Mouse (Mus musculus): ENCODE results near the gene Ccdc88c. TPM values are rescaled to one million over a fixed set of nuclear protein-coding genes. Genes with fewer than 3 reads are reported as not detected.
"Not testable (repeated sequence)": the region's sequence is repeated elsewhere in the genome, so short reads cannot be mapped to it uniquely, and the experiment has no call there.

Gene Ccdc88c
- total RNA-seq, 2 experiments from 2014 or later: 26.7 to 40.1 TPM

DNA sequence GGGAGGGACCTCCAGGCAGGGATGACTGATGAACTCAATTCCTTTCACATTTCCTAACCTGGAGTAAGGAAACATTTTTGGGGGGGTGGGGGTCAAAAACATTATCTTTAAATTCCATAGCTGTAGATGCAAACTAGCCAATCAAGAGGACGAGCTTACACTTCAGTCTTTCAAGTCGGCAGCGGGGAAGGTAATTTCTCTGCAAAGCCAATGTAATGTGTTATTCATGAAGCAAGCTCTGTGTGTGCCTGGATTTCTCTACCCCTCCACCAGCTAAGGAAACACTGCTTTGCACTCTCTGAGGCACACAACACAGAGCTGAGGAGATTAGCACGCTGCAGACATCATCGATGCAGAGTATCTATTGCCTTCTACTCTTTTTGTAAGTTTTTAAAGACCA lies 9.8 kb downstream of the Ccdc88c start:
- no peak for DNase-seq (ENCODE audit: extremely low spot score in 1 of 2, low spot score in 1 of 2)

DNA sequence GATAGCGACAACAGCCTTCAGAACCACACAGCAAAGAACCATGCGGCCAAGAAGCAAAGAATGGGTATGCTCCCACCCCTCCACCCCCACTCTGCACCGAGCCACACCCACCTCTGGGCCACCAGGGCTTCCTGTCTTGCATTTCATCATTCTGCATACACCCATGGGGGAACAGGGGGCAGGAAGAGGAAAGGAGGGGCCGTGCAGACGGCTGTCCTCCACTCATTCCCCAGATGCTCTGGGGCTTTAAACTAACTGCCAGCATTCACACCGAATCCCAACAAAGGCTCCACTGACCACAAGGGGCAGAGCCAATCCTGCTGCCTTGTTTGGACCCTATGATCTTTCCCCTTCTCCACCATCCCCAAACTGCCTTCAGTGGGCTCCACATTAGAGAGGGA lies 10.9 kb downstream of the Ccdc88c start:
- no peak for DNase-seq (ENCODE audit: extremely low spot score in 1 of 2, low spot score in 1 of 2)

DNA sequence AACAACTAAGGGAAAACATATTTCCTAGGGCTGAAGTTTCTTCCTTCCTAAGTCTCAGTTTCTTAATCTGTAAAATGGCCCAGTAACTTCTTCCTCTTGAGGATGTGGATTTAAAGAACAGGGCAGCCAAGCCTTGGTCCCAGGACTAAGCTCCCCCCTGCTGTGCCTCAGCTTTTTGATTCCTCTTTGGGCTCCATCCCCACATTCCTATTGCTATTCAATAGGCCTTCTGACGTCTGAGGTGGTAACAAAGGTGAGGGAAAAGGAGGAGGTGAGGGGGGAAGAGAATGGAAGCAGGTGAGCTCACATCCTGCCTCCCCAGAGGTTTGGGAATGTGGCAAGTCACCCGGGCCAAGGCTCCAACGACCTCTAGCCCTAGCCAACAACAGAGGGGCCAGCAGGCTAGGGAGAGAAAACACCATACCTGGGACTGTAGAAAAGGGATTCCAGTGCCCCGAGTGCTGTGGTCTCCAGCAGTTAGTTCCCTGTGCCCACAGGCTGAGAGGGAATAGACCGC lies 12.4 kb downstream of the Ccdc88c start:
- no peak for DNase-seq (ENCODE audit: extremely low spot score in 1 of 2, low spot score in 1 of 2)

DNA sequence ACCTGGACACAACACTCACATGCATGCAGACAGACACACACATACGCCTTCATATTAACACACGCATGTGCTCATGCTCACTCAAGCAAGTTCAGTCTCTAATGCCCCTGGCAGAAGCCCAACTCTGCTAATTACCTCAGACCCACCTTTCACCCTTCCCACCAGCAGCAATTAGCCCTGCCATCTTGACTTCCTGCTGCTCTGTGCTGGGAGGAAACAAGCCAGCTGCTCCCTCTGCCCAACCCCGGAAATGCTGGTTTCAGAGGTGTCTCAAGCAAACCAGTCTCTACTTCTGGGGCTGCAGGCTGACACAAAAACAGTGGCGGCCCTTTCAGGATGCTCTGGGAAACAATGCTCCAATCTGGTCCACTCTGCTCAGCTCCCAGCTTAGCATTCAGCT lies 12.9 kb downstream of the Ccdc88c start:
- no peak for DNase-seq (ENCODE audit: extremely low spot score in 1 of 2, low spot score in 1 of 2)

DNA sequence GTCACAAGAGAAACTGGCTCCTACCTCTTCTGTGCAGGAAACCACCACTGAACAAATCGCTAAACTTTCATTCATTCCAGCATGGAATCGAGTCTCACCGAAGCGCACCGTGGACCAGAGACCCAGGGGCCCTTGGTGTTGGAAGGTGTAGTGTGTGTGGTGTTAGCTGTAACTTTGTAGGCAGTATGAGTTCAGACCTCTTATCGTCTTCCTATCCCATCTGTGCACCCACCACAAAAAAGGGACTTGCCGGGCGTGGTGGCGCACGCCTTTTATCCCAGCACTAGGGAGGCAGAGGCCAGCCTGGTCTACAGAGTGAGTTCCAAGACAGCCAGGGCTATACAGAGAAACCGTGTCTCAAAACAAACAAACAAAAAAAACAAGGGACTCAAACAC lies 13.7 kb downstream of the Ccdc88c start:
- no peak for DNase-seq (ENCODE audit: extremely low spot score in 1 of 2, low spot score in 1 of 2)

DNA sequence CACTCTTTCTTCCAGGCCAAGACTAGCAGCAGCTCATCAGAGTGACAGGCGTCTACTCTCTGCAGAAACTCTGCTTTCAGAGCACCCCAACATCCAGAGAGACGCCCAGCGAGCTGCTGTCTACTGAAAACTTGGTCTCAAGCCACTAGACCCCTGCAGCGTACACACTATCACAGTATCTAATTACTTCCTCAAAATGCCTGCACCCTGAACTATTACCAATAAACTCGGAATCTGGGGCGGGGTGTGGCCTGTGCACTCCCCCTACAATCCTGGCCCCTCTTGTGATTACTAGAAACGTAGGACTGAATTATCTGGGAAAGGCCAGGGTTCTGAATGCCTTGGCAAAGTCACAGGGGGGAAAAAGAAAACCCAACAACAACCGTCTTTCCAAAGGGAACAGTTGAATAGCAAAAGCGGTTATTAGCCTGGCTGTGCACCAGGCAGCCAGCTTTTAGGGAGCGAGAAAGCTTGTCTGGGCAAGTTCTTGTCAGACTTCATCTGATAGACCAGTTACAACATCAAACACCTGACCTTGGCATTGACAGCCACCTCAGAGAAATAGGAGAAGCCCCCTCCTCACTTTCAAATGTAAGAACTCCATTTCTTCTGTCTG lies 14.2 kb downstream of the Ccdc88c start:
- DNase-seq (ENCODE audit: extremely low spot score in 1 of 2, low spot score in 1 of 2): no peak

DNA sequence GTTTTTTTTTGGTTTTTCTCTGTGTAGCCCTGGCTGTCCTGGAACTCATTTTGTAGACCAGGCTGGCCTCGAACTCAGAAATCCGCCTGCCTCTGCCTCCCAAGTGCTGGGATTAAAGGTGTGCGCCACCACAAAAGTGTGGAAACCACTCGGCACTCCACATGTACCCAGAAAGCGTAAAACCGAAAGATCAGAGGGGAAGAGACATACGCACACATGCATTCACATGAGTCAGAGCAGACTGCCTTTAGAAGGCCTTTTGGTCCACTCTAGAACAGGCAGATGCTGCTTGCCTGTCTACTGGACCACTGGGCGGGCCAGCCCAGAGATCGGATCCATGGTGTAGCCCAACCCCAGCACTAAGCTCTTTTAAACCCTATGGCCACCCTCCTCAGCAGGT lies 15.2 kb downstream of the Ccdc88c start:
- not testable (repeated sequence) for DNase-seq (ENCODE audit: extremely low spot score in 1 of 2, low spot score in 1 of 2)

DNA sequence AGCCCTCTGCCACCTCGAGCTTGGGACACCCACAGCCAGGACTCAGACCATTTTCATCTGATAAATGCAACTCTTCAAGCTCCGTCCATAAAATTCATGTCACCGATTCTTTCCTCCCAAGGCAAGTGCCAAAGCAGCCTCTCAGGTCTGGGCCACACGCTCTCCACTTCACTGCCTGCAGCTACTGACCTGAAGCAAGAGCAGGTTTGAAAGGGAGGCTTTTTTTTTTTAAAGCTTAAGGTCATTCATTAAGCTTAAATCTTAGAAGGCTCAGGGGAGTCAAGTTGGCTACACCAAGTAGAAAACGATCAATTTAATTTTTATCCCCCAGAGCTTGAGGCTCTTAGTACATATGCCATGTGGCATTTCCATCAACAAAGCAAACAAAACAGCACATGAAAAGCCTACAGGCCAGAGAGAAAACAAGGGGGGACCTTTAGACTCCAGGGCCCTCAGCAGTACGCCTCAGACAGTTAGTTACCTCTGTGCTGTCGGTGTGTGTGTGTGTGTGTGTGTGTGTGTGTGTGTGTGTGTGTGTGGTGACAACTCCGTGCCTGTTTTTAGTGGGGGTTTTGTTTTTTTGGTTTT lies 15.7 kb downstream of the Ccdc88c start:
- no peak for DNase-seq (ENCODE audit: extremely low spot score in 1 of 2, low spot score in 1 of 2)

DNA sequence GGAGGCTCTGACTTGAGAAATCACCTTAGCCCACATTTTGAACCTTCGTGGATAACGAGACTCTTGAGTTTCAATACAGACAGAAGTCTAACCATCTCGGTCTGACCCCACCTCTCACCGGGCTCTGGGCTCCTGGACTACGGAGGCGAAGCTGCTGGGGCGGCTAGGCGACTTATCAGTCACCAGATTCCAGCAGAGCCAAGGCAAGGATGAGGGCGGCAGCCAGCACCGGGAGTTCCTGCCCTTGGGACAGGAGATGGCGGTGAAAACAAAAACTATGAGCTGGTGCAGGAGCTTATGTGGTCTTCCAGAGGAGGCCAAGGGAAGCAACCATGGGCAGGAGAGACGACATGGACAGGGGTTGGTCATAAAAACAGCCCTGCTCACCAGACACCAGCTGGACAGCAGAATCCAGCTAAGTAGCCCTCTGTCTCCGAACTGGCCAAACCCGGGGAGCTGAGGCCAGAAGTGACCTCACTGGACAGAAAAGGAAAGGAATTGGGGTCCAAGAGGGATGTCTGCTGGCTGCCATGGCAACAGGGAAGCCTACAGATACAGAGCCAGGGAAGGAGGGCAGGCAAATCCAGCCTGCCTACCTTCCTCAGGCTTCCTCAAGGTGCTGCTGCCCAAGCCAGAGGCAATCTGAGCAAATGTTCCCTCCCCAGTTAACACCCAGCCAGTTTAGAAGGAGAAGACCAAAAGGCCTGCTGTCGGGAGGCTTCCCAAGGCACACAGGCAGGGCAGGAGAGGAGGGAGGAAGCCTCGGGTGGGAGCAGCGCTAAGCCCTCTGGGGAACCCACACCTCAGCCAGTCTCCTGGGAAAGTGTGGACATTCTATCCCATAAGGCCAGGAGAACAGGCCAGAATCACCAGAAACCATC lies 16.4 kb downstream of the Ccdc88c start:
- DNase-seq (ENCODE audit: extremely low spot score in 1 of 2, low spot score in 1 of 2): no peak

DNA sequence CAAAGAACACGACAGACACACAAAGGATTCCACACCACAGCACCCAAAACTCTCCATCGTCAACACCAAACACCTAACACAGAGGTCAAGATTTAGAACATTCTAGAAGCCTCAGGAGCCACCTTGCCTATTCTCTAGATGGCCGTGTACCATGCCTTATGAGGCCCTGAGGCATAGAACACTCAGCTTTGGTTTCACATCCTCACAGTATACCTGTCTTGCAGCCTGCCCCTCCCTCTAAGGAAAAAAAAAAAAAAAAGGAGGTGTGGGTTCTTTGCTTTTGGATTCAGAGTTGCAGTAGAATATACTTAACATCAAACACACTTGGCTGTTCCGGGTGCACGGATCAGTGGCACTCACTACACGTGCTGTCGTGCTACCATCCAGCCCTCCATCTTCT lies 17.8 kb downstream of the Ccdc88c start:
- no peak for DNase-seq (ENCODE audit: extremely low spot score in 1 of 2, low spot score in 1 of 2)

DNA sequence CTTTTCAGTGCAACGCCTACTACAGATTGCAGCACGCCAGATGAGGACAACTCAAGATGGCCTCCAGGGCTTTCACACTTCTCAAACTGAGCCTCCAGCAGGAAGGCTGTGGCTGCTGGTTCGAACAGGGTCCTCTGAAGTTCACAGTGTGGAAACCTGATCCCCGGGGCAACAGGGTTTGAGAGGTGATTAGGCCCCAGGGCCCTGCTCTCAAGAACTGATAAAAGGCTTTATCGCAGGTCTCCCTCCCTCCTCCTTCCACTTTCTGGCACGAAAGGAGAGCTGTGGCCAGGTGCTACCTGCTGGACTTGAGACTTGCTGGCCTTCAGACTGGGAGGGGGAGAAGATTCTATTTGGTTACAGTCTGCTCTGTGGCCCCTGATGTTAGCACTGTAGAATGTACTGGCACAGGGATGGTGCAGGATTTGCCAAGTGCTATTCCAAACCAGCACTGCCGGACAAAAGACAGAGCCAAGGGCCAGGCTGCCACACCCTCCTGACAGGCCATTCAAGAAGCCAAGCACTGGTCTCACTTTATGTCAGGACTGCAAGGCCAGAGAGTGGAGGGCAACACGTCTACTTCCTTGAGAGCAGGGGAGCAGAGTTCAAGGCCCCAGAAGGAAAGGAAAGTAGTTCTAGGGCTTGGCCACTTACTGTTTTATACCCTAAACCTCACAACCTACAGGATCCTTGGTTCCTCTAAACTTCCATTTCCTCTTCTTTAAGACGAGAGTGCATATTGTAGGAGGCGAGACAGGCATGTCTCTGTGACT lies 18.5 kb downstream of the Ccdc88c start:
- DNase-seq (ENCODE audit: extremely low spot score in 1 of 2, low spot score in 1 of 2): no peak

DNA sequence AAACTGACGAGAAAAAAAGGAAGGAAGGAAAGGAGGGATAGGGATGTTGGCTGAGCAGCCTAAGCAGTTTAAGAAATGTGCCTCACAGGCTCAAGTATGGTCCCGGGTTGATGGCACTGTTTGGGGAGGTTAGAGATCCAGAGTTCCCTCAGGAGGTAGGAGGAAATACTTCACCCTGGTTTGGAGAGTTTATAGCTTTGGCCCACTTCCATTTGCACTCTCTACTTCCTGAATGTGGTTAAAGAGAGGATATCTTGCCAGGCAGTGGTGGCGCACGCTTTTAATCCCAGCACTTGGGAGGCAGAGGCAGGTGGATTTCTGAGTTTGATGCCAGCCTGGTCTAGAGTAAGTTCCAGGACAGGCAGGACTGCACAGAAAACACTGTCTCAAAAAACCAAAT lies 19.6 kb downstream of the Ccdc88c start:
- DNase-seq (ENCODE audit: extremely low spot score in 1 of 2, low spot score in 1 of 2): no peak

DNA sequence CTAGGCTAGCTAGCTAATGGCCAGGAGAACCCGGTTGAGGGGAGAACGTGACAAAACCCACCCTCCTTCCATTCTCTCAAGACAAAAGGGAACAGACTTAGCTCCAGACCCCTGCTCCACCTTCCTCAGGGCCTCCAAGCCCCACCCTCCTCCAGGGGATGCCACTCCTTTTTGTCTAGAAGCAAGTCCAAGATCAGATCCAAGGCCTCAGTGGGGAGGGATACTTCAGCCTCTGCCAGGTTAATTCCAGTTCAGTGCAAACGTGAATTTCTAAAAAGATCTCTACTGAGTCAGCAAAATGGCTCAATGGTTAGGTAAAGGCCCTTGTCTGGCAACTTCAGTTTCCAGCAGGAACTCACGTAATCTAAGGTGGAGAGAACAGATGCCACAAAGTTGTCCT lies 20.2 kb downstream of the Ccdc88c start:
- no peak for DNase-seq (ENCODE audit: extremely low spot score in 1 of 2, low spot score in 1 of 2)

DNA sequence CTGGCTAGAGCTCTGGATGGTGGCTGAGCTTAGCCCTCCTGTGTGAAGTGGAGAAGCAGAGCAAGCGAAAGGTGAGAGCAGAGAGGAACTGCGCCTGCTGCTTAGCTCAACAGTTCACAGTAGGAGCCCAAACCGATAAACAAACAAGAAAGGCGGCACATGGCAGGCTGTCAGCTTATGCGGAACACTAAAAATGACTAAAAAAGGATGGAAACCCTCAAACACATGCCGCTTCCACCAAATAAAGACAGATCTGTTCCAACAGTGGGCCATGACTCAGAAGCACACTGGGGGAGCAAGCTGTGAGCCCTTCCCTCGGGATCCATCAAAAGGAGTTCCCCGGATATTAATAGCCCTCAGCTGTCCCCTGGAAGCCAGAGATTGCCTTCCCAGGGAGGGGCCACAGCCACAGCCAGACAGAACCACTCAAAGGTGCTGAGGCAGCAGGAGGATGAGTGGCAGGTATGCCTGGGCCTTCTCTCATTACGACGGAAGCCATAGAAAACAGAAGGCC lies 20.8 kb downstream of the Ccdc88c start:
- DNase-seq (ENCODE audit: extremely low spot score in 1 of 2, low spot score in 1 of 2): peak in 1 of 2 experiments; percentile 44

DNA sequence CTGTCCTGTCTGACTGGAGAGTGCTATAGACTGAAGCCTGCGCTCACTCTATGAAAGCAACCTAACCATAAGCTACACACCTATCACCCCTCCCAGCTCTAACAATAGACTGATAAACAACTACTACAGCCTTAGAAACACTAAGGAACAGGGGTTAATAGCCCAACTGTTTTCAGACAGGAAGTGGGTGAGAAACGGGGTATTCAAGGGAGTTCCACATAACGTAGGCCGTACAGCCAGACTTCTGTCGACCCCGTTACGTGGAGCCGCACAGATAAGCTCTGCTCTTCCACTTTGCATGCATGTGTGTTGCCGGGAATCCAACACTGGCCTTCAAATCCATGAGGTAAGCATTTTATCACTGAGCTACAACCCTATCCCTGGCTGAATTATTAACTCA lies 21.4 kb downstream of the Ccdc88c start:
- no peak for DNase-seq (ENCODE audit: extremely low spot score in 1 of 2, low spot score in 1 of 2)

DNA sequence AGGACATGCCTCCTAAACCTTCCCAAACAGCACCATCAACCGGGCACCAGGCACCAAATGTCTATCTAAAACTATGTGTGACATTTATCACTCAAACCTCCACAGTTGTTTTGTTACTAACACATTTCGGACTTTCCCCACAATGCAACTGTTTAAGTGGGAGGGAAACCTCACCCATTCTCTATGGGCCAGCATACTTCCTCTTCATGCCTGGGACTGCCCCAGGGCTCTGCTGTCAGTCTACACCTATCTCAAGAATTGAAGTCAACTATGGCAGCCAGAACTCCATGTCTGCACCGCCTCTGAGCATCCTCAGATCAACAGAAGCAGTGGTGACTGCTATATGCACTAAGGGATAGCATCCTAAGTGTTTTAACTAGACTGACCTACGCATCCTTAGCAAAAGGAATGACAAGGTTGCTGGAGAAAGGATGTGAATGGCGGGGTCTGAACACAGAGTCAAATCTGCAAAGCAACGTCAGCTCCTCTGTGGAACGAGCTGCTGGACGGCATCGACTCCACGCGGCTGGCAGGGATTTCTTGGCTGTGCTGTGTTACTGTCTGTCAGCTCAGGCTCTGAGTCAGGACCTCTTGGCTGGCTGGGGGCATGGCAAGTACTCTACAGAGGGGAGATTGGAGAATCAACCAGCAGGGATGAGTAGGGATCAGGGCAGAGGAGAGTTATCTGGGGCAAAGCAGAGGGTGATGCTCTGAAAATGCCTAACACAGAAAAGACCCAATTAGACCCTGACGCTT lies 23.0 kb downstream of the Ccdc88c start:
- DNase-seq (ENCODE audit: extremely low spot score in 1 of 2, low spot score in 1 of 2): no peak

DNA sequence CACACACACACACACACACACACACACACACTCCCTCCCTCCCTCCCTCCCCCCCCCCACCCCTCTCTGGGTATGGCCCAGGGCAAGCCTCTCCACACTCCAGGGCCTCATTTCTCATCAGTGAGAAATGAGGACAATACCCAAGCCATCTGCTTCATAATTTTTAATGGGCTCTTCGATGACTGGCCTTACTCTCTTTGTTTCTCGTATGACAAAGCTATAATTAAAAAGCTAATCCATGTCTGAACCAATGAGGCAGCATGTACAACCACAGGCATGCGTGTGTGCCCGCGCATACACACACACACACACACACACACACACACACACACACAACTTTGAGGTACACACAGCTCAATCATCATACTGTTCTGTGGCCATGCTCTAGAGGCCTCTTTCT lies 23.9 kb downstream of the Ccdc88c start:
- no peak for DNase-seq (ENCODE audit: extremely low spot score in 1 of 2, low spot score in 1 of 2)

DNA sequence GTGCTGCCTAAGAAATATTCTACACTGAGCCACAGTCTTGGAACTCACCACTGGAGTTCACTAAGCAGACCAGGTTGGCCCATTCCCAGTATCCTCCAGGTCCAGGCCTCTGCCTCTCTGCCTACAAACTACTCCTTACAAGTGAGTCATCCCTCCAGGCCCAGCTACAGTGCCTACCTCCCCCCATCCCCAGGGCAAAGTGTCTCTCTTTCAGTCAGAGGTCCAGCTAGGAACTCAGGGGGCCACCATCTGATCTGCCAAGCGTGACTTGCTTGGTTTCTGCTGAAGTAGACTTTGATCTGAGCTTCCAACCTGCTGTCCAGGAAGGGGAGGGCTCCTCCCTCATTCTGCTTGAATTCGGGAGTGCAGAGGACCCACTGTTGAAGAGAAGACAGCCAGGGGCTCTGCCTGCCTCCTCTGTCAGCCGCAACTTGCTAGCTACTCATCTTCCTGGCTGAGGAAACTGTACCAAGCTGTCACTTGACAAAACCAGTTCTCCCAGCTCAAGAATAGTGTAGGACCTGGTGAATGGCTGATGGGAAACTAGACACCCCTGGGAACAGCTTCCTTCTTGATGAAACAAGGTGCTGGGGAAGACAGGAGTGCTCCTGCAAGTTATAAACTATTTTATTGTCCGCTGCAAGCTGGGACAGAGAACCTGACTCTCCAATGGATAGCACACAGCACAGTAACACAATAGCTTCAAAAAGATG lies 25.9 kb downstream of the Ccdc88c start:
- no peak for DNase-seq (ENCODE audit: extremely low spot score in 1 of 2, low spot score in 1 of 2)
